Mouse (Mus musculus) heart, adult 2 months (tissue): ENCODE data around the gene Atcay. TPM values are rescaled to one million over a fixed set of nuclear protein-coding genes. Genes with fewer than 3 reads are reported as not detected.
"Not testable (repeated sequence)": the region's sequence is repeated elsewhere in the genome, so short reads cannot be mapped to it uniquely, and the experiment has no call there.

Source experiments
- DNase-seq, 2 experiments: peaks; one replicate each; pipeline ENCODE4 v3.0.0; 2021
- H3K27ac ChIP-seq: fragments of 200-600 bp; 2 replicates; pipeline ENCODE4 v1.8.1; 2022
- H3K27me3 ChIP-seq: fragments of 200-500 bp; 2 replicates; pipeline ENCODE4 v1.6.1; 2012; ENCODE audit warnings: mild to moderate bottlenecking, low read length, inconsistent platforms, mixed read lengths; ENCODE audit not compliant: control insufficient read depth, insufficient read depth
- H3K36me3 ChIP-seq: fragments of 200-500 bp; 2 replicates; pipeline ENCODE4 v1.6.1; 2012; ENCODE audit warnings: low read length, inconsistent platforms; ENCODE audit not compliant: control insufficient read depth, insufficient read depth
- H3K4me1 ChIP-seq: fragments of 200-500 bp; 2 replicates; pipeline ENCODE4 v1.6.1; 2011; ENCODE audit warnings: low read length; ENCODE audit not compliant: control insufficient read depth, insufficient read depth
- H3K4me3 ChIP-seq: fragments of 200-600 bp; 2 replicates; pipeline ENCODE4 v1.8.1; 2022
- H3K79me2 ChIP-seq: fragments of 200-500 bp; replicated peaks from 2 replicates; pipeline ENCODE4 v1.6.1; 2012; ENCODE audit warnings: mild to moderate bottlenecking, inconsistent platforms, low read length, moderate library complexity, mixed read lengths; ENCODE audit not compliant: control insufficient read depth, insufficient read depth
- H3K9ac ChIP-seq: fragments of 200-500 bp; 2 replicates; pipeline ENCODE4 v1.6.1; 2012; ENCODE audit warnings: low read depth, mild to moderate bottlenecking, control low read depth, inconsistent platforms, low read length, mixed read lengths
- CTCF ChIP-seq: fragments of 200-600 bp; IDR thresholded peaks from 2 replicates; pipeline ENCODE4 v1.8.1; 2022; ENCODE audit warnings: antibody characterized with exemption, mild to moderate bottlenecking, moderate library complexity
- EP300 ChIP-seq: fragments of 200-500 bp; IDR thresholded peaks from 2 replicates; pipeline ENCODE4 v1.6.1; 2011; ENCODE audit warnings: low read depth, low read length, control low read depth; ENCODE audit not compliant: insufficient read depth
- POLR2A ChIP-seq: fragments of 200-500 bp; IDR thresholded peaks from 2 replicates; pipeline ENCODE4 v1.6.1; 2011; ENCODE audit warnings: mild to moderate bottlenecking, low read depth, low read length, control low read depth; ENCODE audit not compliant: insufficient read depth
- WGBS: fragments of 180-500 bp; shearing (Covaris S2); methylation state at CpG from one replicate; pipeline ENCODE4 v1.1.7; 2018; 5-methylcytosine and 5-hydroxymethylcytosine counted together
- intact Hi-C: fragments of 180-260 bp; cut with DNase I; formaldehyde crosslinking; loops from one replicate; pipeline ENCODE4 v1.15.1; 2025
- polyA plus RNA-seq: library from polyadenylated mRNA; depleted of rRNA; stranded (reverse); fragments of >200 nt; gene quantifications from 2 replicates; pipeline ENCODE4 v1.2.3, GENCODE M21; 2012
- total RNA-seq, 2 experiments: library from RNA; stranded (reverse); gene quantifications; 2 replicates each; pipeline ENCODE4 v1.2.3; 2021

The Atcay gene
- total and polyA plus RNA-seq, 3 experiments, result 0.09 to 0.14 TPM; not detected in 1

DNA sequence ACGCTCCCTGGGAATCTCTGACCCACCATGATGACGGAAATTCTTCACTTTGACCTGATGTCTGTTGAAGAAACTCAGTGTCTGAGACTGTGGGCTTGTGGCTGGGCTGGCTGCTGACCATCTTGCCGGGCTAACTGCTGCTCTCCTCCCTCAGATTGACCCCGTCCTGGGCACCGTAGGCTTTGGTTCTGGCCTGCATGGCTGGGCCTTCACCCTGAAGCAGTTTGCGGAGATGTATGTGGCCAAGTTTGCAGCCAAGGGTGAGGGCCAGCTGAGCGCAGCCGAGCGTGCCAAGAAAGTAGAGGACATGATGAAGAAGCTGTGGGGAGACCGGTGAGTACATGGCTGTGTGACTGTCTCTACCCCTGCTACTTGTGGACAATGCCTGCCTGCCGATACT is 51.7 kb downstream of the Atcay start:
- DNase-seq, result no peak
- peaks cover 14% of the 10 kb centered on the region for H3K4me1 ChIP-seq
- H3K4me3 ChIP-seq, result no peak overlapping the region
- H3K79me2 ChIP-seq, result peaks cover 4% of the 10 kb centered on the region; the same call in 1 of the 2 replicates
- H3K27me3 ChIP-seq, result no peaks in the 10 kb centered on the region
- H3K36me3 ChIP-seq, result peaks cover 3% of the 10 kb centered on the region; the same call in 1 of the 2 replicates
- 77% methylated on average over 11 of the region's 11 CpGs for WGBS
- TF ChIP-seq EP300, result no peak
- TF ChIP-seq POLR2A, result no peak
- TF ChIP-seq CTCF, result no peak
- intact Hi-C loops, result loop anchor here (5.0 to 10.0 kb wide), 2 partner anchors 252 to 434 kb away; partner anchors contain the start of gene Ap3d1
- no peak overlapping the region for H3K27ac ChIP-seq
- H3K9ac ChIP-seq, result no peak overlapping the region

GRCm38 (mm10) chr10:81177958-81178712 is 52.5 kb downstream of the Atcay start:
- peaks cover 3% of the 10 kb centered on the region; the same call in 1 of the 2 replicates for H3K36me3 ChIP-seq

DNA sequence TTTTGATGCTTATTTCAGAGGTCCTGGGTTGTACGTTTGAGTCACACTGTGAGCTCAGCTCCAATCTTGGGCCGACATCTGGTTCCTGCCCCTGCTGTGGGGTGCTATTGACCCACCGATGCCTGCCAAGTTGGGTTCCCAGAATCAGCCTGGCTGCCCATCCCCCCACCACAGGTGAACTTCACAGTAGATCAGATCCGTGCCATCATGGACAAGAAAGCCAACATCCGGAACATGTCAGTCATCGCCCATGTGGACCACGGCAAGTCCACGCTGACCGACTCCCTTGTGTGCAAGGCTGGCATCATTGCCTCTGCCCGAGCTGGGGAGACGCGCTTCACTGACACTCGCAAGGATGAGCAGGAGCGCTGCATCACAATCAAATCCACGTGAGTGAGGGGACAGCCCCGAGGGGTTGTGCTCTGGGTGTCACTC is 53.1 kb downstream of the Atcay start:
- Histone ChIP-seq H3K9ac (peak overlapping the region; percentile 85), H3K4me1 (peaks cover 12% of the 10 kb centered on the region), H3K36me3 (peaks cover 3% of the 10 kb centered on the region; the same call in 1 of the 2 replicates), H3K79me2 (peaks cover 4% of the 10 kb centered on the region; the same call in 1 of the 2 replicates), H3K4me3 (peak overlapping the region; percentile 68), H3K27ac (peak overlapping the region; percentile 89), H3K27me3 (no peaks in the 10 kb centered on the region)
- WGBS, result 3% methylated on average over 16 of the region's 16 CpGs
- peak in 1 of 2 experiments; percentile 51 for DNase-seq
- TF ChIP-seq POLR2A (no peak), EP300 (no peak), CTCF (no peak)
- intact Hi-C loops, result loop anchor here (2.0 to 10.0 kb wide), 3 partner anchors 73 to 433 kb away; partner anchors contain the start of genes Ap3d1 and Map2k2

More at GRCm38 (mm10) chr10:81177958-81178712, 52.5 kb downstream of the Atcay start:
- Histone ChIP-seq H3K4me1 (peaks cover 11% of the 10 kb centered on the region), H3K4me3 (peak overlapping the region; percentile 68), H3K27ac (no peak overlapping the region), H3K9ac (peak overlapping the region; percentile 85), H3K27me3 (no peaks in the 10 kb centered on the region), H3K79me2 (peaks cover 4% of the 10 kb centered on the region; the same call in 1 of the 2 replicates)
- DNase-seq, result no peak
- intact Hi-C loops, result loop anchor here (2.0 to 10.0 kb wide), 3 partner anchors 73 to 433 kb away; partner anchors contain the start of genes Ap3d1 and Map2k2
- WGBS, result 34% methylated on average over 14 of the region's 14 CpGs
- TF ChIP-seq CTCF (no peak), EP300 (no peak), POLR2A (no peak)

- under 1% methylated on average over 77 of the region's 77 CpGs for WGBS
- peaks cover 11% of the 10 kb centered on the region for H3K4me1 ChIP-seq
- H3K4me3 ChIP-seq, result peak within 1 kb of the TSS; percentile 68
- TF ChIP-seq POLR2A (peak; percentile 100), CTCF (no peak), EP300 (peak; percentile 87; the same call in 1 of the 2 replicates)
- H3K9ac ChIP-seq, result peak within 1 kb of the TSS; percentile 85
- H3K36me3 ChIP-seq, result peaks cover 3% of the 10 kb centered on the region; the same call in 1 of the 2 replicates
- no peaks in the 10 kb centered on the region for H3K27me3 ChIP-seq
- H3K27ac ChIP-seq, result peak within 1 kb of the TSS; percentile 89
- peaks cover 4% of the 10 kb centered on the region; the same call in 1 of the 2 replicates for H3K79me2 ChIP-seq
- intact Hi-C loops, result loop anchor here (2.0 to 10.0 kb wide), 3 partner anchors 72 to 432 kb away; partner anchors contain the start of genes Ap3d1 and Map2k2
- peak; percentile 99 for DNase-seq
These were observed 54.0 kb downstream of the Atcay start, which contains the start of gene Eef2 for GRCm38 (mm10) chr10:81176466-81177271. TSS of gene Eef2 (plus strand) at chr10:81176631.

DNA sequence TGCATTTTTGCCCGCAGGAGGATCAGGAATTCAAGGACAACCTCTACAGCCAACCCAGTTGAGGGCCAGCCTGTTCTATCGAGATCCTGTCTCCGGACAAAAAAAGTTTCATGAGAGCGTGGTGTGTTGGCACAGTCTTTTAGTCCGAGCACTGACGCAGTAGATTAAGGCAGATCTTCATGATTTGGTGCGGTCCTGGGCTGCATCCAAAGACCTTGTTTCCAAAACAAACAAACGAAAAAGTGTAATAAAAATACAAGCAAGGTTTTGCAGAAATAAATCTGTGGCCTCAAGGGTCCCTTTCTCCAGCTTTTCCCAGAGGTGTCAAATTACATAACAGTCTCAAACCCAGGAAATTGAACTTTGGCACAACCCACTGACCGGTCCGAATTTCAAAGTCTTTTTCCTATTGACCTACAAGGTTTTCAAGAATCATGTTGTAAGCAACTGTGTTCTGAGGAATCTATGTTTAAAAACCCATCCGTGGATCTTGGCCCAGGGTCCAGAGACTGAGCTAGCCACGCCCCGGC is 54.6 kb downstream of the Atcay start:
- intact Hi-C loops, result loop anchor here (2.0 to 10.0 kb wide), 5 partner anchors 71 to 431 kb away; partner anchors contain the start of genes Ap3d1 and Map2k2

GRCm38 (mm10) chr10:81175345-81175701 is 55.3 kb downstream of the Atcay start:
- not testable (repeated sequence) for DNase-seq, H3K27me3 ChIP-seq, H3K79me2 ChIP-seq, H3K9ac ChIP-seq, H3K4me3 ChIP-seq, H3K36me3 ChIP-seq
- Histone ChIP-seq H3K4me1 (peaks cover 11% of the 10 kb centered on the region), H3K27ac (peak overlapping the region; percentile 89)
- WGBS, result 2% methylated on average over 4 of the region's 4 CpGs
- intact Hi-C loops, result loop anchor here (2.0 to 10.0 kb wide), 4 partner anchors 89 to 431 kb away; partner anchors contain the start of gene Ap3d1

More for the DNA sequence above, 54.6 kb downstream of the Atcay start:
- peak in 1 of 2 experiments; percentile 62 for DNase-seq
- Histone ChIP-seq H3K36me3 (peaks cover 3% of the 10 kb centered on the region; the same call in 1 of the 2 replicates), H3K4me1 (peaks cover 11% of the 10 kb centered on the region), H3K4me3 (peak overlapping the region; percentile 68), H3K9ac (peak overlapping the region; percentile 20; the same call in 1 of the 2 replicates), H3K27me3 (no peaks in the 10 kb centered on the region), H3K27ac (peak overlapping the region; percentile 89), H3K79me2 (peaks cover 4% of the 10 kb centered on the region; the same call in 1 of the 2 replicates)
- TF ChIP-seq CTCF (no peak), POLR2A (no peak), EP300 (no peak)
- 2% methylated on average over 13 of the region's 13 CpGs for WGBS
